Mouse (Mus musculus) B cell, adult 67 days (primary cell): Measurements from ENCODE around the gene Tmem178b. TPM values are rescaled to one million over a fixed set of nuclear protein-coding genes. Genes with fewer than 3 reads are reported as not detected.

Experiments
- total RNA-seq, 2 experiments: library from RNA; stranded (reverse); gene quantifications; 4 replicates each; pipeline ENCODE4 v1.2.4; 2023

Gene Tmem178b
- total RNA-seq: not detected

GRCm38 (mm10) chr6:39872901-39873591 lies at the start of gene Tmem178b:
TSS of gene Tmem178b (plus strand) at chr6:39873271.

Other genes with a start within 250 kb of the Tmem178b start
- gene Braf, start 147.8 kb upstream of the Tmem178b start, total RNA-seq: 10 to 100 TPM; 34.6 to 39.0 TPM
- gene Mrps33, start 62.3 kb upstream of the Tmem178b start, total RNA-seq: 10 to 100 TPM; 35.9 to 38.1 TPM